Mouse (Mus musculus): Measurements from ENCODE around the gene Pik3r5.

Pik3r5 gene

GRCm38 (mm10) chr11:68531066-68531806 lies 99.3 kb downstream of the Pik3r5 start:
- Histone ChIP-seq H3K36me3 (ENCODE audit: insufficient read depth, low read length) (no peaks in the 10 kb centered on the region), H3K27me3 (ENCODE audit: insufficient read depth, low read length) (peaks cover 43% of the 10 kb centered on the region), H3K4me1 (replicated peaks; ENCODE audit: low read depth, low read length) (peaks cover 26% of the 10 kb centered on the region), H3K4me3 (replicated peaks; ENCODE audit: low read length) (no peak overlapping the region), H3K9me3 (ENCODE audit: low read length) (no peaks in the 10 kb centered on the region)
- TF ChIP-seq CTCF (conservative IDR thresholded peaks at IDR 0.05; ENCODE audit: low read length): peak; percentile 27; the same call in 1 of the 2 replicates
- no peak for TF ChIP-seq NANOG (IDR thresholded peaks at IDR 0.05; ENCODE audit: borderline replicate concordance, low read length)
- no peak for TF ChIP-seq POU5F1 (IDR thresholded peaks at IDR 0.05; ENCODE audit: borderline replicate concordance, low read length)

DNA sequence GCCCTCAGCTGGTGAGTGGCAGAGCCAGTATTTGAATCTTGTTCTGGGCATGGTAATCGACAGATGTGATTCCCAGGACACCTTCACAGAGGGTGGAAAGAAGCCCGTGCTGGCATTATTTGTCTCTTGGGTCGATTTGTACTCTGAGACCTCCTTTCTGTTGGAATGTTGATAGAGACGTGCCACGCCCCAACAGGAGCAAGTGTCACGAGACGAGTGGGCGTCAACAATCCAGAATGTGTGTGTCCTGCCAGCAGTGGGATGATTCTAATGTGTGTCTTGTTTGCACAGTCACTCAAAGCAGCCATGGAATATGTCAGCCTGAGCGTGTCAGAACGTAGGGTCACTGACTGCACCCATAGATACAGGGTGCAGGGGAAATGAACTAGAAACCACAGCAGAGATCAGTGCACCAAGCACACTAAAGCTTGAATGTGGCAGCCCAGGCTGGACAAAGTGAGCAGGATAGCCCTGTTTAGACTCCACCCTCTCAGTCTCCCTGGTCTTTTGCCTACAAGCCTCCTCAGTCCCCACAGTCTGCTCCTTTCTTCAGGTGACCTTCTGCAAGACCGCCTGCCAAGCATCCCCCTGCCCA lies 100.1 kb downstream of the Pik3r5 start:
- H3K4me1 ChIP-seq (replicated peaks; ENCODE audit: low read depth, low read length): peaks cover 26% of the 10 kb centered on the region
- no peaks in the 10 kb centered on the region for H3K9me3 ChIP-seq (ENCODE audit: low read length)
- peaks cover 38% of the 10 kb centered on the region for H3K27me3 ChIP-seq (ENCODE audit: insufficient read depth, low read length)
- H3K36me3 ChIP-seq (ENCODE audit: insufficient read depth, low read length): no peaks in the 10 kb centered on the region
- TF ChIP-seq NANOG (IDR thresholded peaks at IDR 0.05; ENCODE audit: borderline replicate concordance, low read length) (no peak), POU5F1 (IDR thresholded peaks at IDR 0.05; ENCODE audit: borderline replicate concordance, low read length) (no peak)
- no peak overlapping the region for H3K4me3 ChIP-seq (replicated peaks; ENCODE audit: low read length)

DNA sequence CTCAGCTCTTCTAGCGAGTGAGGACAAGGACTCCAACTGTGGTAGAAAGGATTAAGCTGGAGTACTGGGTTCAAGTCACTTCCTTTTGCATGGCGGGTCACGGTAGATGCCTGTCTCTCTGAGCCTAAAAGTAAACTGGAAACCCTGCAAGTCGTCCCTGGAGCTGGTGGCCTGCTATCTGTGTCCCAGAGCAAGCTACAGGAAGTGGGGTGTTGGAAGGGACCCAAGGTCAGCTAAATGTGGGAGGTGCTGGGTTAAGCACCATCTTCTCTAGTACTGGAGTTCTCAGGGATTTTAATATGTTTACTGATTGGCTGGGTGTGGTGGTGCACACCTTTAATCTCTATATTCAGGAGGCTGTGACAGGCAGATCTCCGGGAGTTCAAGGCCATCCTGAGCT lies 100.9 kb downstream of the Pik3r5 start:
- no peaks in the 10 kb centered on the region for H3K36me3 ChIP-seq (ENCODE audit: insufficient read depth, low read length)
- no peak overlapping the region for H3K4me3 ChIP-seq (replicated peaks; ENCODE audit: low read length)
- H3K4me1 ChIP-seq (replicated peaks; ENCODE audit: low read depth, low read length): peaks cover 26% of the 10 kb centered on the region
- peaks cover 32% of the 10 kb centered on the region for H3K27me3 ChIP-seq (ENCODE audit: insufficient read depth, low read length)
- TF ChIP-seq NANOG (IDR thresholded peaks at IDR 0.05; ENCODE audit: borderline replicate concordance, low read length): no peak
- H3K9me3 ChIP-seq (ENCODE audit: low read length): no peaks in the 10 kb centered on the region

GRCm38 (mm10) chr11:68533971-68534475 lies 102.1 kb downstream of the Pik3r5 start:
- H3K27me3 ChIP-seq (ENCODE audit: insufficient read depth, low read length): peaks cover 20% of the 10 kb centered on the region
- no peaks in the 10 kb centered on the region for H3K36me3 ChIP-seq (ENCODE audit: insufficient read depth, low read length)
- no peak overlapping the region for H3K4me3 ChIP-seq (replicated peaks; ENCODE audit: low read length)
- peaks cover 26% of the 10 kb centered on the region for H3K4me1 ChIP-seq (replicated peaks; ENCODE audit: low read depth, low read length)
- H3K9me3 ChIP-seq (ENCODE audit: low read length): no peaks in the 10 kb centered on the region
- TF ChIP-seq CTCF (conservative IDR thresholded peaks at IDR 0.05; ENCODE audit: low read length): no peak
- TF ChIP-seq NANOG (IDR thresholded peaks at IDR 0.05; ENCODE audit: borderline replicate concordance, low read length): no peak
- TF ChIP-seq POU5F1 (IDR thresholded peaks at IDR 0.05; ENCODE audit: borderline replicate concordance, low read length): no peak

- Histone ChIP-seq H3K4me1 (replicated peaks; ENCODE audit: low read depth, low read length) (peaks cover 24% of the 10 kb centered on the region), H3K36me3 (ENCODE audit: insufficient read depth, low read length) (no peaks in the 10 kb centered on the region), H3K4me3 (replicated peaks; ENCODE audit: low read length) (no peak overlapping the region), H3K27me3 (ENCODE audit: insufficient read depth, low read length) (peaks cover 19% of the 10 kb centered on the region), H3K9me3 (ENCODE audit: low read length) (no peaks in the 10 kb centered on the region)
- TF ChIP-seq NANOG (IDR thresholded peaks at IDR 0.05; ENCODE audit: borderline replicate concordance, low read length): no peak
- no peak for TF ChIP-seq CTCF (conservative IDR thresholded peaks at IDR 0.05; ENCODE audit: low read length)
Measured at GRCm38 (mm10) chr11:68536026-68536425, 104.1 kb downstream of the Pik3r5 start.

- H3K4me1 ChIP-seq (replicated peaks; ENCODE audit: low read depth, low read length): peaks cover 20% of the 10 kb centered on the region
- no peak overlapping the region for H3K4me3 ChIP-seq (replicated peaks; ENCODE audit: low read length)
- TF ChIP-seq NANOG (IDR thresholded peaks at IDR 0.05; ENCODE audit: borderline replicate concordance, low read length): no peak
- TF ChIP-seq POU5F1 (IDR thresholded peaks at IDR 0.05; ENCODE audit: borderline replicate concordance, low read length): no peak
- no peak for TF ChIP-seq CTCF (conservative IDR thresholded peaks at IDR 0.05; ENCODE audit: low read length)
Measured at GRCm38 (mm10) chr11:68536465-68536864, 104.5 kb downstream of the Pik3r5 start.

GRCm38 (mm10) chr11:68539621-68540020 lies 107.7 kb downstream of the Pik3r5 start:
- Histone ChIP-seq H3K9me3 (ENCODE audit: low read length) (no peaks in the 10 kb centered on the region), H3K27me3 (ENCODE audit: insufficient read depth, low read length) (peaks cover 24% of the 10 kb centered on the region), H3K36me3 (ENCODE audit: insufficient read depth, low read length) (no peaks in the 10 kb centered on the region), H3K4me3 (replicated peaks; ENCODE audit: low read length) (no peak overlapping the region), H3K4me1 (replicated peaks; ENCODE audit: low read depth, low read length) (peaks cover 3% of the 10 kb centered on the region)
- no peak for TF ChIP-seq NANOG (IDR thresholded peaks at IDR 0.05; ENCODE audit: borderline replicate concordance, low read length)
- no peak for TF ChIP-seq CTCF (conservative IDR thresholded peaks at IDR 0.05; ENCODE audit: low read length)
- TF ChIP-seq POU5F1 (IDR thresholded peaks at IDR 0.05; ENCODE audit: borderline replicate concordance, low read length): no peak

More at GRCm38 (mm10) chr11:68536465-68536864, 104.5 kb downstream of the Pik3r5 start:
- Histone ChIP-seq H3K9me3 (ENCODE audit: low read length) (no peaks in the 10 kb centered on the region), H3K36me3 (ENCODE audit: insufficient read depth, low read length) (no peaks in the 10 kb centered on the region), H3K27me3 (ENCODE audit: insufficient read depth, low read length) (peaks cover 18% of the 10 kb centered on the region)

GRCm38 (mm10) chr11:68544554-68544953 lies 112.6 kb downstream of the Pik3r5 start:
- Histone ChIP-seq H3K9me3 (ENCODE audit: low read length) (no peaks in the 10 kb centered on the region), H3K4me1 (replicated peaks; ENCODE audit: low read depth, low read length) (peaks cover 6% of the 10 kb centered on the region), H3K27me3 (ENCODE audit: insufficient read depth, low read length) (peaks cover 24% of the 10 kb centered on the region), H3K4me3 (replicated peaks; ENCODE audit: low read length) (no peak overlapping the region), H3K36me3 (ENCODE audit: insufficient read depth, low read length) (no peaks in the 10 kb centered on the region)
- no peak for TF ChIP-seq POU5F1 (IDR thresholded peaks at IDR 0.05; ENCODE audit: borderline replicate concordance, low read length)
- TF ChIP-seq CTCF (conservative IDR thresholded peaks at IDR 0.05; ENCODE audit: low read length): no peak
- no peak for TF ChIP-seq NANOG (IDR thresholded peaks at IDR 0.05; ENCODE audit: borderline replicate concordance, low read length)
